ENCODE assay signal across 22 mouse cellular contexts in the genomic region with DNA sequence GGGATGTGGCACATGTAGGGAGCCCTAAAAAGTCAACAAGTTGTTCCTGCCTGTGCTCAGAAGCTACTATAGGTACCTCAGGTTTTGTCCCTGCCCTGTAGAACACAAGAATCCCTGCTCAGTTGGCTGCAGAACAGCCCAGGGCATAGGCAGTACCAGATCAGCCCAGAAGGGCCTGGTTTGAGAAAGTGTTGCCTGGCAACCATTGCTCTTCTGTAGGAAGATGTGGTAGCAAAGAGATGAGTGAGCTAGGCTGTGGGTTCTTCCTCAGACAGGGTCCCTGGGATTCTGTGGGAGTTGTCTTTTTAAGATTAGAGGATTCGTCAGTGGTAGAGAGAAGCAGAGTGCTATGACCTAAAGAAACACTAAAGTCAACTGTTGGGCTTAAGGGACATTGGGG.
"Had no signal": no experiment of that assay in that cellular context is flagged by ENCODE, and none has a peak within 500 bp of the region (broad histone marks: within the 10 kb centered on the region; RNA-seq: fewer than 3 reads in every experiment).

No protein-coding gene starts in this region.

- H3K27ac ChIP-seq: kidney, embryonic 15.5 days; limb, embryonic 12.5 days; limb, embryonic 15.5 days; liver, embryonic 14.5 days; macrophage; midbrain, embryonic 12.5 days; stomach, embryonic 15.5 days had no signal

- DNase-seq: kidney, adult 11 months; kidney, adult 8-10 months; kidney, postnatal 10 days; kidney, postnatal 36 days; left cerebral cortex, postnatal 4 days; lung, embryonic 14.5 days; retina, postnatal 1 day; right cerebral cortex, postnatal 25 days; spleen, adult 18-20 months; thymus, postnatal 36 days had no signal

- H3K4me2 ChIP-seq: kidney, embryonic 15.5 days; limb, embryonic 12.5 days; limb, embryonic 15.5 days; liver, embryonic 11.5 days; lung, embryonic 14.5 days; midbrain, embryonic 12.5 days; stomach, embryonic 15.5 days had no signal

- H3K27me3 ChIP-seq: kidney, embryonic 15.5 days; limb, embryonic 12.5 days; limb, embryonic 15.5 days; midbrain, embryonic 12.5 days; stomach, embryonic 15.5 days had no signal

- H3K9me3 ChIP-seq: kidney, embryonic 15.5 days; limb, embryonic 12.5 days; limb, embryonic 15.5 days; midbrain, embryonic 12.5 days; stomach, embryonic 15.5 days had no signal

- H3K4me1 ChIP-seq: kidney, embryonic 15.5 days; limb, embryonic 12.5 days; limb, embryonic 15.5 days; midbrain, embryonic 12.5 days; stomach, embryonic 15.5 days had no signal

- H3K9ac ChIP-seq: kidney, embryonic 15.5 days; limb, embryonic 12.5 days; limb, embryonic 15.5 days; liver, embryonic 14.5 days; liver, postnatal 0 days; lung, embryonic 14.5 days; midbrain, embryonic 12.5 days; stomach, embryonic 15.5 days had no signal

- H3K4me3 ChIP-seq: kidney, embryonic 15.5 days; limb, embryonic 12.5 days; limb, embryonic 15.5 days; midbrain, embryonic 12.5 days; myocyte; stomach, embryonic 15.5 days had no signal

- ATAC-seq: liver, postnatal 0 days; lung, postnatal 0 days; midbrain, embryonic 16.5 days had no signal
